Mouse (Mus musculus): ENCODE results near the gene Fars2. TPM values are rescaled to one million over a fixed set of nuclear protein-coding genes. Genes with fewer than 3 reads are reported as not detected.

The Fars2 gene
- polyA plus RNA-seq, 1 experiment from 2014 or later, result 31.4 TPM

- H3K9me3 ChIP-seq (replicated peaks), result no peaks in the 10 kb centered on the region
- no peak overlapping the region for H3K9ac ChIP-seq
- no peak for ATAC-seq (ENCODE audit: low read depth)
- no peaks in the 10 kb centered on the region for H3K27me3 ChIP-seq
- H3K4me1 ChIP-seq (replicated peaks), result no peaks in the 10 kb centered on the region
- H3K36me3 ChIP-seq, result no peaks in the 10 kb centered on the region
- H3K4me2 ChIP-seq, result no peak overlapping the region
- no peak for DNase-seq
- no peak overlapping the region for H3K27ac ChIP-seq
- 61% methylated on average over 4 of the region's 4 CpGs for WGBS (ENCODE audit: insufficient replicate concordance)
- no peak overlapping the region for H3K4me3 ChIP-seq (replicated peaks)
Measured at GRCm38 (mm10) chr13:36296574-36296973, 179.4 kb downstream of the Fars2 start.

GRCm38 (mm10) chr13:36297950-36298781, 181.0 kb downstream of the Fars2 start:
- no peaks in the 10 kb centered on the region for H3K9me3 ChIP-seq (replicated peaks)
- no peak for DNase-seq
- H3K4me1 ChIP-seq (replicated peaks), result no peaks in the 10 kb centered on the region
- no peaks in the 10 kb centered on the region for H3K27me3 ChIP-seq
- no peak for ATAC-seq (ENCODE audit: low read depth)
- no peaks in the 10 kb centered on the region for H3K36me3 ChIP-seq
- no peak overlapping the region for H3K9ac ChIP-seq
- WGBS (ENCODE audit: insufficient replicate concordance), result 72% methylated on average over 3 of the region's 3 CpGs
- H3K4me2 ChIP-seq, result no peak overlapping the region
- H3K27ac ChIP-seq, result no peak overlapping the region
- no peak overlapping the region for H3K4me3 ChIP-seq (replicated peaks)

GRCm38 (mm10) chr13:36298782-36299031, 181.5 kb downstream of the Fars2 start:
- Histone ChIP-seq H3K4me2 (no peak overlapping the region), H3K36me3 (no peaks in the 10 kb centered on the region), H3K4me1 (replicated peaks) (no peaks in the 10 kb centered on the region), H3K9me3 (replicated peaks) (no peaks in the 10 kb centered on the region), H3K4me3 (replicated peaks) (no peak overlapping the region), H3K27me3 (no peaks in the 10 kb centered on the region), H3K27ac (no peak overlapping the region), H3K9ac (no peak overlapping the region)
- ATAC-seq (ENCODE audit: low read depth) (no peak), DNase-seq (no peak)

- WGBS (ENCODE audit: insufficient replicate concordance), result 73% methylated on average over 3 of the region's 3 CpGs
- H3K27me3 ChIP-seq, result no peaks in the 10 kb centered on the region
- no peak for DNase-seq
- H3K36me3 ChIP-seq, result no peaks in the 10 kb centered on the region
- no peak overlapping the region for H3K4me3 ChIP-seq (replicated peaks)
- H3K4me1 ChIP-seq (replicated peaks), result no peaks in the 10 kb centered on the region
- no peak for ATAC-seq (ENCODE audit: low read depth)
- no peak overlapping the region for H3K27ac ChIP-seq
- no peak overlapping the region for H3K4me2 ChIP-seq
- no peaks in the 10 kb centered on the region for H3K9me3 ChIP-seq (replicated peaks)
- no peak overlapping the region for H3K9ac ChIP-seq
Measured at GRCm38 (mm10) chr13:36302770-36303169, 185.6 kb downstream of the Fars2 start.

- Histone ChIP-seq H3K36me3 (no peaks in the 10 kb centered on the region), H3K4me3 (replicated peaks) (no peak overlapping the region), H3K9me3 (replicated peaks) (no peaks in the 10 kb centered on the region), H3K9ac (no peak overlapping the region), H3K4me1 (replicated peaks) (no peaks in the 10 kb centered on the region), H3K27me3 (no peaks in the 10 kb centered on the region), H3K27ac (no peak overlapping the region), H3K4me2 (no peak overlapping the region)
- WGBS (ENCODE audit: insufficient replicate concordance), result 59% methylated on average over 2 of the region's 2 CpGs
- DNase-seq (no peak), ATAC-seq (ENCODE audit: low read depth) (no peak)
Measured at GRCm38 (mm10) chr13:36305306-36305705, 188.1 kb downstream of the Fars2 start.

GRCm38 (mm10) chr13:36307386-36307785, 190.2 kb downstream of the Fars2 start:
- H3K36me3 ChIP-seq, result no peaks in the 10 kb centered on the region
- WGBS (ENCODE audit: insufficient replicate concordance), result 75% methylated on average over 4 of the region's 4 CpGs
- ATAC-seq (ENCODE audit: low read depth) (no peak), DNase-seq (no peak)
- H3K4me2 ChIP-seq, result no peak overlapping the region
- H3K9ac ChIP-seq, result no peak overlapping the region
- H3K27ac ChIP-seq, result no peak overlapping the region
- H3K4me3 ChIP-seq (replicated peaks), result no peak overlapping the region
- H3K27me3 ChIP-seq, result no peaks in the 10 kb centered on the region
- H3K4me1 ChIP-seq (replicated peaks), result no peaks in the 10 kb centered on the region
- H3K9me3 ChIP-seq (replicated peaks), result no peaks in the 10 kb centered on the region

- no peak overlapping the region for H3K9ac ChIP-seq
- H3K27ac ChIP-seq, result no peak overlapping the region
- ATAC-seq (ENCODE audit: low read depth), result no peak
- no peaks in the 10 kb centered on the region for H3K36me3 ChIP-seq
- no peaks in the 10 kb centered on the region for H3K4me1 ChIP-seq (replicated peaks)
- H3K9me3 ChIP-seq (replicated peaks), result no peaks in the 10 kb centered on the region
- H3K4me3 ChIP-seq (replicated peaks), result no peak overlapping the region
- DNase-seq, result no peak
- H3K27me3 ChIP-seq, result no peaks in the 10 kb centered on the region
- no peak overlapping the region for H3K4me2 ChIP-seq
- WGBS (ENCODE audit: insufficient replicate concordance), result 73% methylated on average over 1 of the region's 1 CpGs
Measured at GRCm38 (mm10) chr13:36309160-36309559, 191.9 kb downstream of the Fars2 start.

- H3K27ac ChIP-seq, result no peak overlapping the region
- no peak for ATAC-seq (ENCODE audit: low read depth)
- H3K4me3 ChIP-seq (replicated peaks), result no peak overlapping the region
- H3K36me3 ChIP-seq, result no peaks in the 10 kb centered on the region
- no peaks in the 10 kb centered on the region for H3K9me3 ChIP-seq (replicated peaks)
- H3K4me2 ChIP-seq, result no peak overlapping the region
- no peaks in the 10 kb centered on the region for H3K4me1 ChIP-seq (replicated peaks)
- WGBS (ENCODE audit: insufficient replicate concordance), result 72% methylated on average over 8 of the region's 8 CpGs
- no peaks in the 10 kb centered on the region for H3K27me3 ChIP-seq
- no peak overlapping the region for H3K9ac ChIP-seq
- DNase-seq, result no peak
Measured at GRCm38 (mm10) chr13:36314218-36314617, 197.0 kb downstream of the Fars2 start.

- H3K27ac ChIP-seq, result no peak overlapping the region
- no peak for ATAC-seq (ENCODE audit: low read depth)
- no peak for DNase-seq
- 78% methylated on average over 10 of the region's 10 CpGs for WGBS (ENCODE audit: insufficient replicate concordance)
- H3K4me1 ChIP-seq (replicated peaks), result no peaks in the 10 kb centered on the region
- H3K36me3 ChIP-seq, result no peaks in the 10 kb centered on the region
- no peaks in the 10 kb centered on the region for H3K9me3 ChIP-seq (replicated peaks)
- no peaks in the 10 kb centered on the region for H3K27me3 ChIP-seq
- no peak overlapping the region for H3K9ac ChIP-seq
- no peak overlapping the region for H3K4me3 ChIP-seq (replicated peaks)
- H3K4me2 ChIP-seq, result no peak overlapping the region
Measured at GRCm38 (mm10) chr13:36314860-36315800, 197.9 kb downstream of the Fars2 start.

- no peak for ATAC-seq (ENCODE audit: low read depth)
- no peak overlapping the region for H3K9ac ChIP-seq
- no peaks in the 10 kb centered on the region for H3K9me3 ChIP-seq (replicated peaks)
- no peaks in the 10 kb centered on the region for H3K36me3 ChIP-seq
- WGBS (ENCODE audit: insufficient replicate concordance), result 80% methylated on average over 3 of the region's 3 CpGs
- no peak overlapping the region for H3K27ac ChIP-seq
- no peaks in the 10 kb centered on the region for H3K27me3 ChIP-seq
- no peaks in the 10 kb centered on the region for H3K4me1 ChIP-seq (replicated peaks)
- H3K4me2 ChIP-seq, result no peak overlapping the region
- no peak for DNase-seq
- H3K4me3 ChIP-seq (replicated peaks), result no peak overlapping the region
Measured at GRCm38 (mm10) chr13:36317824-36318223, 200.6 kb downstream of the Fars2 start.

- no peak overlapping the region for H3K9ac ChIP-seq
- H3K9me3 ChIP-seq (replicated peaks), result no peaks in the 10 kb centered on the region
- no peak for DNase-seq
- no peak overlapping the region for H3K4me2 ChIP-seq
- WGBS (ENCODE audit: insufficient replicate concordance), result 34% methylated on average over 2 of the region's 2 CpGs
- H3K27ac ChIP-seq, result no peak overlapping the region
- H3K27me3 ChIP-seq, result no peaks in the 10 kb centered on the region
- no peaks in the 10 kb centered on the region for H3K36me3 ChIP-seq
- ATAC-seq (ENCODE audit: low read depth), result no peak
- no peak overlapping the region for H3K4me3 ChIP-seq (replicated peaks)
- H3K4me1 ChIP-seq (replicated peaks), result peaks cover 6% of the 10 kb centered on the region
Measured at GRCm38 (mm10) chr13:36324624-36325023, 207.4 kb downstream of the Fars2 start.

GRCm38 (mm10) chr13:36326539-36326938, 209.3 kb downstream of the Fars2 start:
- Histone ChIP-seq H3K36me3 (no peaks in the 10 kb centered on the region), H3K4me2 (no peak overlapping the region), H3K27me3 (no peaks in the 10 kb centered on the region), H3K27ac (no peak overlapping the region), H3K9ac (no peak overlapping the region), H3K4me3 (replicated peaks) (no peak overlapping the region), H3K9me3 (replicated peaks) (no peaks in the 10 kb centered on the region), H3K4me1 (replicated peaks) (peaks cover 12% of the 10 kb centered on the region)
- 66% methylated on average over 3 of the region's 3 CpGs for whole genome bisulfite sequencing (ENCODE audit: insufficient replicate concordance)
- no peak for DNase-seq
- no peak for ATAC-seq (ENCODE audit: low read depth)

All from liver, embryonic 13.5 days (tissue).